Mouse (Mus musculus): ENCODE measurements around the gene Nrxn2. TPM values are rescaled to one million over a fixed set of nuclear protein-coding genes. Genes with fewer than 3 reads are reported as not detected.

Nrxn2 gene
- total RNA-seq, 2 experiments from 2014 or later: 399 to 414 TPM

DNA sequence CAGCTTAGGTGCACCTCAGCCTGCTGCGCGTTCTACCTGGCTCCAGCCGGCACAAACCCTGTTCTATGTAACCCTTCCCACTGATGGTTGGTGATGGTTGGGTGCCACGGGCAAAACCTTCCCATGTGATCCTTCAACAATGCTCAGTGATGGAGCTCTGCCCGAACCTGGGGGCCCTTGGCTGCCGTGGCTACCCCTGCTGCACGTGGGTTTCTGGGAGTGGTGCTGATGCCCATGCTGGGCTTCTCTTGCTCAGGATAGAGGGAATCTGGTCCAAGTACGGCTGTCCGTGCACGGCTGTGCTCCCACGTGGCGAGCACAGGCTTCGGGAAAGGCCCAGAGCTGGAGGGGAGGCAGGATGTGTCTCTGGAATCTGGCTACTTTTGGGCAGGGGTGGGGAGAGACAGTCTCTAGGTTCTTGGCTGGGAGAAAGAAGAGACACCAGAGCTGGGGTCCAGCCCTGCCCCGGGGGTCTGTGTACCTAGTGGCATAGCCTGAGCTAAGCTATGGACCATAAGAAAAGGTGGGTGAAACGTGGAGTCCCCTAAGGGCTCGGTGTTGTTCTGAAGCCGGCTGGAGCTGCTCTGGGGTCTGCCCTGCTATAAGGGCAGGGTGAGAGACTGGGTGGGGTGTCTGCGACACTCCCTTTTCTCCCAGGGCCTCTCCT is 76.1 kb downstream of the Nrxn2 start:
- DNase-seq: no peak

DNA sequence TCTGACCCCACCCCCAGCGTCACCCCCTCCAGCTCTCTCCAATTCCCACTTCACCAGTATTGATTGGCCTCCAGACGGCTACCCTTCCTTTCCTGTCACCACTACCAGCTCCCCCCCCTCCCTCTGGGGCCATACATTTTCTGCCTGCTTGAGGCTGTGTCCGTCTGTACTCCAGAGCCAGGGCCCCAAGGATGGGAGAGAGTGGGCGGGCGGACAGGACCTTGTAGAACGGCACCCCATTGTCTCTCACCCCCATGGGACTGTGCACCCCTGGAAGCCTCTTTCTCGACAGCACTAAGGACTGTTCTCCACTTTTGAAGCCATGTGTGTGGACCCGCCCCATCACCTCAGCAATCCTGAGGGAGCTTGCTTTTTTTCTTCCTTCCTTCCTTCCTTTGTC is 77.2 kb downstream of the Nrxn2 start:
- DNase-seq: no peak

DNA sequence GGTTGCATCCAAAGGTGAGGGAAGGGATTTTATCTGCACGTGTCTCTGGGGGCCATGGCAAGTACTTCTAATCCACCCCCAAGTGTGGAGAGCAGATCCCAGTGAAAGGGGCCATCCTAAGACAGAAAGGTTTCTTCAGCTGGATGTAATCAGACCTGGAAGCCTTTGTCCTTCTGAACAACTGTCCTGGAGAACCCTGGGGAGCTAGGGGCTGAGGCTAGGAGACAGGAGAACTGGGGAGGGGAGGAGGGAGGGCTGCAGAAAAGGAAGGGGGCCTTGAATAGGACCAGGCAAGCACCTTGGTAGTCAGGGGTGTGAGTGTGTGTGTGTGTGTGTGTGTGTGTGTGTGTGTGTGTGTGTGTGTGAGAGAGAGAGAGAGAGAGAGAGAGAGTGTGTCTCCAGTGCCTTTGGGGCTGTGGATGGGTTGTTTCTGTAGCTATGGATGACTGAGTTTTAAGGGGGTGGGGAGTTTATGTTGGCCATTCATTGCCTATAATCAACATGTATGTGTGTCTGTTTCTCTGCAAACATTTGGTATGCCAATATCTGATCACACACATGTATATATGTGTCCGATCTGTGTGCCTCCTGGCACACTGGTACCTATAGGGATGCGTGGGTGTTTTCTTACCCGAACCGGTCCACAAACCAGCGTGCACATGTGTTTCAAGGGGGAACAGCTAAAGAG is 78.1 kb downstream of the Nrxn2 start:
- no peak for DNase-seq

DNA sequence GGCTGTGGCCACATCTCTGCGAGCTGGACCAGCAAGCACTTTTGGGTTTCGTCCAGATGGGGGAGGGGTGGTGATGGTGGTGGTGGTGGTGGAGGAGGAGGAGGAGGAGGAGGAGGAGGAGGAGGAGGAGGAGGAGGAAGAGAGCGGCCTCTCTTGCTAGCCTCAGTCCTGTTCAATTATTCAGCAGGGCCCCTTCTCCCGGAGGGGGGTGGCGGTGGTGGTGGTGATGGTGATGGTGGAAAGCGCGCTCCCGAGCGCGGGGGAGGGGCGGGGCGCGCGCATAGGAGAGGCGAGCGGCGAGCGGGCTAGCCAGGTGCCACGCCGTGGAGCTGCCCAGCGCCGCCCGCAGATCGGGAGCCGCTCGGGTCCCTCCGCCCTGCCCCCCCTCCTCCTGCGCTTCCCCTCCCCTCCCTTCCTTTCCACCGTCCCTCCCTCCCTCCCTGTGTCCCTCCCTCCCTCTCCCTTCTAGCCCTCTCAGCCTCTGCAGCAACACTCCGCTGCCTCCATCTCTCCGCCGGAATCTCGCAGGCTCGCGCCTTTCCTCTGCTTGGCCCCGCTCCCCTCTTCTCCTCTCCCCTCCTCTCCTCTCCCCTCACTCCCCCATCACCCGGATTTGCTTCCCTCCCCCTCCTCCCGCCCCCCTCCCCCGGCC is 78.7 kb downstream of the Nrxn2 start:
- peak; percentile 68 to 72 for DNase-seq

DNA sequence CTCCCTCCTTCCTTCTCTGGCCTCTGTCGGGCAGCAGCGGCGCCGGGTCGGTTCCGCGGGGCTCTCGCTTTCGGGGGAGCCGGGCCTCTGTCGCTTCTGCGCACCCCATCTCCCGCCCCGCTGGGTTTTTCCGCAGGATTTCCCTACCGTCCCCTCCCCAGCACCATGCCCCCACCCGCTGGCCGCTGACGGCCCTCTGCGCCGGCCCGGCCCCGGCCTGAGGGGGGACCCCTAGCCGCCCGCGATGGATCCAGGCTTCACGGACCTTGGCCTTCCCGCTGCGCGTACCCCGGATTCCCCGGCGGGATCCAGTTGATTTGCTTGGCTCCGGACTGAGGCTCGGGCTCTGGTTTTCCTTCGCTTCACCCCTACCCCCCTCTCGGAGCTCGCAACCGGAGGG is 79.3 kb downstream of the Nrxn2 start:
- DNase-seq: peak in 1 of 2 experiments; percentile 45

DNA sequence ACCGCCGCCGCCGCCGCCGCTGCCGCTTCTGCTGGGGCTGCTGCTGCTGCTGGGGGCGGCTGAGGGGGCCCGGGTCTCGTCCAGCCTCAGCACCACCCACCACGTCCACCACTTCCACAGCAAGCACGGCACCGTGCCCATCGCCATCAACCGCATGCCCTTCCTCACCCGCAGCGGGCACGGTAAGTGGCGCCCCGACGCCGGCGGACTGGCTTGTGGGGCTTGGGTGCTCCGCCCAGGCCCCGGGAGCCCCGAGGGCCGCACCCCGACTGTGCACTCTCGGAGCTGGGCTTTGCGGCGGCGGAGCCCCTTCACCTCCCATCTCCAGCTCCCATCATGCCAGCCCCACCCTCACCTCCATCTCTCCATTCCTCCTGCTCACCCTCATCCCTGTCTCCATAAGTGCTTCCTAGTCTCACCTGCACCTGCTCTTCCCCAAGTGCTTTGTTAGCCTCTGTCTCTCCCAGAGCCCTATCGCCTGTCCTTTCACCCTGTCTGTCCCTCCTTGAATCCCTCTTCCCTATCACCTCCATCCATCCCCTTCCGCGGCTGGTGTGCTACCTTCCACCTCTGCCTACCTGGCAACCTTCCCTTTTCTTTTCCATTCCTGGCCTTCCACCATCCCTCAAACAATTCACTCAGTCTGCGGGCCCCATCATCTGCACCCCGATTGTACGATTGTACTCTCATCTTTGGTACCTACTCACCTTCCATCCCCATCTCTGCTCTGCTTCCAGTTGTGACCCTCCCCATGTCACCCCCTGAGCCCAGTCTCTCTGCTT is 80.0 kb downstream of the Nrxn2 start:
- DNase-seq: peak in 1 of 2 experiments; percentile 32

DNA sequence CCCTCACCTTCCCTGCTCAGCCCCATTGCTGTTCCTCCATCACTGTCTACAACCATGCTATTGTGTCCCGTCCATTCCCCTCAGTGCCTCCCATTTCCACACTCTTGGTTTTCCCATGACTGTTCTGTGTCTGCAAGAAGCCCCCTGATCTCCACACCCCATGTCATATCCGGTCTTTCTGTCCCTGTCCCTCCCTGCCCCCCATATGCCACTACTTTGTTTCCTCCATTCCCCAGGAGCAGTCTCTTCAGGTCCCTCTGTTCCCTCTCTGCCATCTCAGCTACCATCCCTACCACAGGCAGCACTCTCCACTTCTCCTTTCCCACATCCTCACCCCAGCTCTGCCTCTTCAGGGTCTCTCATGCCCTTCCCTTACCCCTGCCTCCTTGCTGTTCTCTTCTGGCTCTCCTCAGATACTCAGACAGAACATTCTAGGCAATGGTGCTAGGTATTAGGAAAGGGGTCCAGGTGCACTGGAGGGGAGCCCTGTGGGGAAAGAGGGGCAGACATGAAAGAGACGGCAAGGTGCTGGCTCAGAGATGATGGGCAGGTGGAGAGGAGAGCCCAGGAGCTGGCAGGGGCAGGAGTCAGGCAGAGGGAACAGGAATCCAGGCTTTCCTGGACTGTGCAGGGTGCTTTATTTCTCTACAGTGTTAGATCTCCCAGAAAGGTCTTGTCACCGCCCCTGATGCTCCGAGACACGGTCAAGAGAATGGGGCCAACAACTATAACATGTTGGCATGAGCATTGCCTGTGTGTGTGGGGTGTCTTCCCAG is 81.5 kb downstream of the Nrxn2 start:
- no peak for DNase-seq

DNA sequence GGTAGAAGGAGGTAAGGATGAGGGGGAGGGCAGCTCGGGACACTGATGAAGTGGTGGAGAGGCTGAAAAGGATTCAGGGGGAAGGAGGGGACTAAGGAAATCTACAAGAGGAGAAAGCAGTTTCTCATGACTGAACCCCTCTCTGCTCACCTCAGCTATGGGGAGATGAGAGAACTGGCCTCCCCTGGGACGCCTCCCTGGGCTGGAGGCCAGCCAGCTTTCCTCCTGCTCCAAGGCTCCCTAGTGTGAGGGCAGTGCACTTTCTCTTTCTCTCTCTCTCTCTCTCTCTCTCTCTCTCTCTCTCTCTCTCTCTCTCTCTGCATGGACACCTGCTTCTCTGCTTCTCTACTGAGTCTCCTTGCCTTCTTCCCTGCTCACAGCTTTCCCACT is 82.1 kb downstream of the Nrxn2 start:
- no peak for DNase-seq

DNA sequence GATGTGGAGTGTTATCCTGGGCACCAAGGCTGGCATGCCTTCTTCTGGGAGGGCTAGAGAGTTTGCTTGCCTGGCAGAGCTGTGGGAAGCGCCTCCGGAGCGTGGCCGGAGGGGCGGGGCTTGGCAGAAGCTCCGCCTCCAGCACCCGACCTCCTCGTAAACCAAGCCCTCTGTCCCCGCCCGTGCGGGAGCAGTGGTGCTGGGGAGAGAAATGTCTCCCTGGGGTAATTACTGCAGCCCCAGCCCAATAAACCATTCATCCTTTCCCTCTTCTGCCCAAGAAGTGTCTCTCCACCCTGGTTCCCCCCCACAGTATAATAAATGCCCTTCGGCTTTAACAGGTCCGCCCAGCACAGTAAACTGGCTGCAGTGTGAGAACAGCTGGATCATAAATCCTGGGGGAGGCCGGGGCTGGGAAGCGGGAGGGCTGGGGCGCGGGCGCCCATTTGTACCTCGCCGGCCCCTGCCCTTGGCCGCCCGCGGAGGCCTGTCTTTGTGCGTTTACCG is 83.6 kb downstream of the Nrxn2 start:
- DNase-seq: peak; percentile 79 to 80

DNA sequence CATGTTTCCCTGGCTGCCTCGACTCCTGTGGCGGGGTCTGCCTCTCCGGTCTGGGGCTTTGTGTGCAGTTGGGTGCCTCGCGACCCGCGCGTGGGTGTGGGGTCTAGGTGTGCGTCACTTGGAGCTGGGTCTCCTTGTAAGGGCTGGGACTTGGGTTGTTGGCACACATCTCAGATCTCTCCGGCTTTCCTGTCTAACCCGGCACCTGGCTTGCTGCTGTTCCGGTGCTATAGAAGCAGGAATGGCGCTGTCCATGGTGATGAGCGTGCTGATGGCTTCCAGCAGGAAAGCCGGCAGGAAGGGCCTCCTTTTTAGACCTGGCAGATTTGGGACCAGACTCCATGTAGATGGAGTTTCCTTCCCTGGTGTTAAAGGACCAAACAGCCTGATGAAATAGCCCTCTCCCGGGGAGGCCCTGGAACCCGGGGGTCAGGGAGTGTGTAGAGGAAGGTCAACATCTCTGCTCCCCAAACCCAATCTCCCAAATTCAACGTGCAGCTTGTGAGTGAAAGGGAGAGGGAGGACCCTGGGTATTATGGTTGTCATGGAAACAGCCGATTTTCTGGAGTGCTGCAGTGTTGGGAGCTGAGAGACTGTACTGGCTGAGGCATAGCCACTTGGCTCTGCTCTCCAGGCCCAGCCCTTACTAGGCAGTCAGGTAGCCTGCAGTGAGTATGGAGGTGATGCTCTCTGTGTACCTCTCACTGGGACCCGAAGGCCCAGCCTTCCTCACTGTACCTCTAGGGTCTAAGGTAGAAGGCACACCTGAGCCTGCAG is 84.2 kb downstream of the Nrxn2 start:
- peak; percentile 62 for DNase-seq

DNA sequence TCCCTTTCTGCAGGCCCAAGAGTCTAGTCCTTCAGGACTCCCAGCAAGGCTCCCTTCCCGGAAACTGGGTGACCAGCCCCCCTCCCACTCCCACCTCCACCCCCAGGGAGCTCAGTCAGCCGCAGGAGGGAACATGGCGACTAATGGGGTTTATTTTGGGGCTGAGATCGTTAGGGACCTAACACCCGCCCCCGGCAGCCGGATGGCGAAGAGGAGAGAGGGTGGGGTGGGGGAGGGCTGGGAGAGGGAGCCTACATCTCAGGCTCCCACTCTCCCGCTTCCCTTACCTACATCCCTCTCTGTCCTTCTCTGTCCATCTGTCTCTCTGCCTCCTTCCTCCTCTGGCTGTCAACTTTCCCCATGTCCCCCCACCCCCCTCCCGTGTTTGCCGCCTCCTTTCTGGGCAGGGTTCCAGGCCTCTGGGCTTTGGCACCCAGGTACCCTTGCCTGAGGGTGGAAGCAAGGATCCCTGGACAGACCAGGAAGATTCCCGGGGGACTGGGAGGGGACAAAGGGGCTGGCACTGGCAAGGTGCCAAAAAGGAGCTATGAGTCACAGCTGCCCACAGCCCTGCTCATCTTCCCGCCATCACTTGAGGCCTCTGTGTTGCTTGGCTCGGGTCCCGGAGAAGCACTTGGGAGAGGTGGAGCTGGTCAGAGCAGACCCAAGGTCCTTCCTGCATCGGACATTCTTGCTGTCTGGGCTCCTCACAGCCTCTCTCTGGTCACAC is 85.6 kb downstream of the Nrxn2 start:
- DNase-seq: peak in 1 of 2 experiments; percentile 39

DNA sequence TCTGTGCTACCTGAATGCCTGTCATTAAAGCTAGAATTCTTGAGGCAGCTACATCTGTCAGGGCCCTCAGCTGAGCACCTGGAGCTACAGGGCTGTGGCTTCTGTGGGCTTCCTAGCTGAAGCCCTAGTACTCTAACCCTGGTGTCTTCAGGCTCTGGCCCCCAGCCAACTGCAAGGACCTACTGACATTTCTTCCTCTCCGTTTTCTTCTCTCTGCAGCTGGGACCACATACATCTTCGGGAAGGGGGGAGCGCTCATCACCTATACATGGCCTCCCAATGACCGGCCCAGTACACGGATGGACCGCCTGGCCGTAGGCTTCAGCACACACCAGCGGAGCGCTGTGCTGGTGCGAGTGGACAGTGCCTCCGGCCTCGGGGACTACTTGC is 86.1 kb downstream of the Nrxn2 start:
- DNase-seq: no peak

DNA sequence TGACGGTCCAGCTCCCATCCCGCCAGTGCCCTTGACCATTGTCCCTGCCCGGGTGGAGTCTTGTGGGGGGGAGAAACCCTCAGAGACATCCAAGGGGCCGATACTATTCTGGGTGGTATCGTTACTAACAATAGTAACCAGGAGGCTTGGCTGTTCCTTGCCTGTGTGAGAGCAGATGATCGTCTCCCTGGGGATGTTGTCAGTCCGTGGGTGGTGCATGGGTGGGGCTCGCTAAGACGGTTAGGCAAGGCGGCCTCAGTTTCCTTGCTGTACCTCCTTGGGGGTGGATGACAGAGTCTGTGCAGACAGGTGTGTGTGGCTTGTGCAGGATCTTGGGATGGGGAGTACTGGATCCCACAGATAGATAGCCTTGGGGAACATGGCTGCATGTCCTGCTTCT is 88.9 kb downstream of the Nrxn2 start:
- no peak for DNase-seq

DNA sequence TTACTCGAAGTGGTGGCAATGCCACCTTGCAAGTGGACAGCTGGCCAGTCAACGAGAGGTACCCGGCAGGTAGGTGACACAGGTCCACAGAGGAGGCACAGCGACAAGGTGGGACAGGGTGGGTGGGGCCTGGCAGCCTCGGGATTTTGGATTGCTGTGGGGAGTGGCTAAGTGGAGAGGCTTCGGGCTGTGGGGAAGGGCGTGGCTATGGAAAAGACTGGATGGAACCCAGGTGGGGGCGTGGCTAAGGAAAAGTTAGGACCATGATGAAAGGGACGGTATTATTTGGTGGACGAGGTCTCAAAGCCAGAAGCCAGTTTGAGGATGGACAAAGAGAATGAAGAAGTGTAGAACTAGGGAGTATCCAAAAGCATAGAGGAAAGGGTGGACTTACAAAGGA is 91.3 kb downstream of the Nrxn2 start:
- no peak for DNase-seq

DNA sequence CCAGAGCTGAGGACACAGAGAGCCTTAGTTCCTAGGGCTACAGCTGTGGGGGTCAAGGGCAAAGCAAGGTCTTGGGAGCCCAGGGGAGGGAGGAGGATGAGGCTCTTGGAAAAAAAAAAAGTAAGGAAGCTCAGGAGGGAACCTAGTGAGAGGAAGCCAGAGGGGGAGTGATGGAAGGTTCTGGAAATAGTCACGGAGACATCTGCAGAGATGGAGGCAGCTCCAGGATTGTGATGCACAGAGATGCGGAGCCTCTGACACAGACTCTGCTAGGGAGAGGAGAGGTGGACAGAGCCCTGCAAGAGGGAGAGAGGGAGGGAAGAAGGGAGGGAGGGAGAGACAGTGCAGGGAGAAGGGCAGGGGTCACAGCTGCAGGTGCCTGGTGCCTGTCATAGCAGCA is 92.0 kb downstream of the Nrxn2 start:
- no peak for DNase-seq

DNA sequence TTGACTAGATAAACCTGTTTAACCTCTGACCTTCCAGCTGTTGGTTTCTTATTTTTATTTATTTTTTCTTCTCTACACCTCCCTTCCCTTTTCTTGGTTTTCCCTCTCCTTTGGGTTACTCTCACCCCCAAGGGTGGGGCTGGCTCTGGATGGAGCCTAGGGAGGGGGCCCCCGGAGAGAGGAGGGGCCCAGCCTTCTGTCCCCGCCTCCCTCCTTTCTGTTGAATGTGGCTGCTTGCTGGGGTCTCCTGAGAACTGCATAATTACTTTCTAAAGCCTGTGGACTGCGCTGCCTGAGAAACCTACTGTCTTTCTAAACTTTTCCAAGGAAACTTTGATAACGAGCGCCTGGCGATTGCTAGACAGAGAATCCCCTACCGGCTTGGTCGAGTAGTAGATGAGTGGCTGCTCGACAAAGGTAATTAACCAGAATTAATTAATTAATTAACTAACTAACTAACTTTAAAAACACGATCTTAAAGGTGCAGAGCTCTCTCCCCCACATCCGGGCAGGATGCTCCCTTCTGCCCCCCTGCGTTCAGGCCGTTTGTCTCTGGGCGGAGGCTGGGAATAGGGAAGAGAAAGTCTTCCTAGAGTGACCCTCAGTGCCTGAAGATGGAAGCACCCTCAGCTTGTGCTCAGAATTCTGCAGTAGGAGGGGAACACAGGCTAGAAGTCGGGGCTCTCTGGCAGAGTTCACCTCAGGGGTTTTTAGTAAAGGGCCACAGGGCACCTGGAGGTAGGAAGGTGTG is 95.0 kb downstream of the Nrxn2 start:
- no peak for DNase-seq

DNA sequence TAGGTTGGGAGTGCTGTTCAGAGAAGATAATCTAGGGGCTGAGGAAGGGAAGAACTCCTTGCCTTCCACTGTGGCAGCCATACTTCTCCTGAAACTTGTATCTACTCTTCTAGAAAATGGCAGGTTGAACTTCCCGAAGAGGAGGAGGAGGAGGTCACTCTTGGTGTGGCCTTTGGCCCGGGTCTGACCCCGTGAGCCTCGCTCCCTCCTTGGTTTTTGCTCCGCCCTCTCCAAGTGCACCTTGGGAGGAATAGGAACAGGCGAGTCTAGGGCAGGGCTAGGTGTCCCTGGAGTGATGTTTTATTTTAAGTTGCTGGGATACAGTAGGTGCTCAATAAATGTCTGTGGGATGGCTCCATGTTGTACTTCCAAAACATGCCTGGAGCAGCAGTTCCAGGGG is 96.4 kb downstream of the Nrxn2 start:
- DNase-seq: no peak

DNA sequence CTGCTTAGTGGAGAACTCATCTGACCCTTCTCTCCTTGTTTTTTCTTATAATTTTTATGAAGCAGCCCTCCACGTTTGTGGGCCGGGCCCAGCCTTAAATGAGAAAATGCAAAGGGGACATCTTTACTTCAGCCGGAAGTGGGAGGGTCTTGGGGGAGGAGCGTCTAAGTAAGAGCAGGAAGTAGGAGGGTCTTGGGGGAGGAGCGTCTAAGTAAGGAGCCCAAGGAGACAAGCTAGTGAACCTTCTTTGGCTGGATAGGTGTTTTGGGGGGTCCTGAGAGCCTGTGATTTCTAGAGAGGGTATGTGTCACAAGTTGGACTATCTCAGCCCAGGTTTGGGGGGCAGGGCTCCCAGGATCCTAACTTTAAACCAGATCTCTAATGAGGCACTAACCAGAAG is 96.9 kb downstream of the Nrxn2 start:
- DNase-seq: no peak

DNA sequence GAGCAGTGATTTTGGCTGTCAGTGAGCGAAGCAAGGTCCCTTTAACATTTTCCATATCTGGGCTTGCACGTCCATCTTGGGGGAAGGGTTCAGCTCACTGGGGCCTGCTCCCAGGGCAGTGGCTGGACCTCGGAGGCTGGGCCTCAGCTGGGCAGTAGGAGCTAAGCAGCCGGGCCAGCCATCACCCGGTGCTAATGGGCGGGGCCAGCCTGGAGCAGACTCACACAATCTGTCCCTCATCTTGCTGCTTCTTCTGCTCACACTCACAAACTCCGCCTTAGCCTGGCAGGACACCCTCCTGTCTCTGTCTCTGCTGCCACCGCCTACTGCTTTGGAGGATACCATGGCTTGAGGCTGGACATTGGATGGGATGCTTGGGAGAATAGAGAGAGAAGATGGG is 97.6 kb downstream of the Nrxn2 start:
- no peak for DNase-seq

DNA sequence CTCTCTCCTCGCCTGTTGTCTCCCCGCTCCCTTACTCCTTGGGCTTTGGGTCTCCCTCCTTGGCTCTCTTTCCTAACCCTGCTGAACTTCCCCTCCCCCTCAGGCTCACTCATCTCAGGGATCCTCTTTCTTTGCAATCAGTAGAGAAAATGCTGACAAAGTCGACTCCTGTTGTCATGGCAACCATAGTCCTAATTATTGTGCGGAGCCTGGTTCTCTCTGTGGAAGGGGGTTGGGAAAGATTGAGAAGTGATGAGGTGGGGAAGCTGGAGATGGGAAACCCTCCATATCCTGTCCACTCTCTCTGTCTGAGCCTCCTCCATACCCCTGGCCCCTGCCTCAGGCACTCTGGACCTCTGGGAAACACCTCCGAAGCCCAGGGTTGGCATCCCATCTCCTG is 100.1 kb downstream of the Nrxn2 start:
- DNase-seq: no peak

Data from layer of hippocampus, postnatal 36 days (tissue).